Mouse (Mus musculus): ENCODE results near the gene Tulp1.

GRCm38 (mm10) chr17:28355871-28356270 lies 9.2 kb downstream of the Tulp1 start:
- no peak for TF ChIP-seq POLR2A (IDR thresholded peaks at IDR 0.05; ENCODE audit: control insufficient read depth, low read depth, low read length)
- no peak for TF ChIP-seq CTCF (IDR thresholded peaks at IDR 0.05; ENCODE audit: control insufficient read depth, insufficient read depth, insufficient replicate concordance, low read depth, low read length)
